Mouse (Mus musculus) midbrain, embryonic 15.5 days (tissue): ENCODE results near the gene Paqr4. TPM values are rescaled to one million over a fixed set of nuclear protein-coding genes. Genes with fewer than 3 reads are reported as not detected.

ENCODE experiments used
- ATAC-seq: fragments of 200-750 bp; cut with Nextera tagmentation; replicated peaks from 2 replicates; pipeline ENCODE4 v1.8.0; 2017; ENCODE audit warnings: moderate TSS enrichment
- H3K27ac ChIP-seq: fragments of 300-500 bp; sonication (generic); 2 replicates; pipeline ENCODE4 v1.5.1; 2015; ENCODE audit warnings: mild to moderate bottlenecking, inconsistent platforms
- H3K27me3 ChIP-seq: fragments of 300-500 bp; sonication (generic); replicated peaks from 2 replicates; pipeline ENCODE4 v1.6.1; 2015; ENCODE audit warnings: inconsistent platforms
- H3K36me3 ChIP-seq: fragments of 300-500 bp; sonication (generic); replicated peaks from 2 replicates; pipeline ENCODE4 v1.6.1; 2015; ENCODE audit warnings: inconsistent platforms
- H3K4me1 ChIP-seq: fragments of 300-500 bp; sonication (generic); 2 replicates; pipeline ENCODE4 v1.6.1; 2015; ENCODE audit warnings: inconsistent platforms
- H3K4me2 ChIP-seq: fragments of 300-500 bp; sonication (generic); 2 replicates; pipeline ENCODE4 v1.6.1; 2015; ENCODE audit warnings: inconsistent platforms, mild to moderate bottlenecking, moderate library complexity
- H3K4me3 ChIP-seq: fragments of 300-500 bp; sonication (generic); 2 replicates; pipeline ENCODE4 v1.5.1; 2015; ENCODE audit warnings: mild to moderate bottlenecking, inconsistent platforms
- H3K9ac ChIP-seq: fragments of 300-500 bp; sonication (generic); 2 replicates; pipeline ENCODE4 v1.6.1; 2015; ENCODE audit warnings: mild to moderate bottlenecking, inconsistent platforms
- H3K9me3 ChIP-seq: fragments of 300-500 bp; sonication (generic); 2 replicates; pipeline ENCODE4 v1.6.1; 2016; ENCODE audit warnings: inconsistent platforms
- WGBS: fragments of 180-500 bp; shearing (Covaris S2); methylation state at CpG from one replicate; pipeline ENCODE4 v1.1.7; 2015; ENCODE audit warnings: mixed read lengths; 5-methylcytosine and 5-hydroxymethylcytosine counted together
- polyA plus RNA-seq: library from polyadenylated mRNA; unstranded; fragments of >200 nt; fragmentation: Nextera tagmentation; extraction: Ambion mirVana; gene quantifications from 2 replicates; pipeline ENCODE4 v1.2.1, GENCODE M21; 2015

Paqr4 gene
- polyA plus RNA-seq, 1 experiment from 2014 or later: 70.9 TPM

- no peak overlapping the region for H3K4me3 ChIP-seq
- peaks cover 21% of the 10 kb centered on the region for H3K4me1 ChIP-seq
- H3K4me2 ChIP-seq: no peak overlapping the region
- H3K9ac ChIP-seq: no peak overlapping the region
- ATAC-seq: no peak
- peaks cover under 1% of the 10 kb centered on the region for H3K36me3 ChIP-seq
- peaks cover 45% of the 10 kb centered on the region for H3K27me3 ChIP-seq
- 85% methylated on average over 3 of the region's 3 CpGs for WGBS
- H3K9me3 ChIP-seq: no peaks in the 10 kb centered on the region
- no peak overlapping the region for H3K27ac ChIP-seq
Measured at GRCm38 (mm10) chr17:23747471-23747870, 6.8 kb upstream of the Paqr4 start.

GRCm38 (mm10) chr17:23746767-23747166 is 6.1 kb upstream of the Paqr4 start:
- no peak for ATAC-seq
- peaks cover 52% of the 10 kb centered on the region for H3K27me3 ChIP-seq

GRCm38 (mm10) chr17:23746311-23746710 is 5.6 kb upstream of the Paqr4 start:
- WGBS: 3% methylated on average over 12 of the region's 12 CpGs
- no peak; the same call in 1 of the 2 replicates for ATAC-seq
- H3K27me3 ChIP-seq: peaks cover 56% of the 10 kb centered on the region
- peak overlapping the region; percentile 86 for H3K4me2 ChIP-seq
- no peak overlapping the region for H3K27ac ChIP-seq
- H3K4me1 ChIP-seq: peaks cover 27% of the 10 kb centered on the region
- no peaks in the 10 kb centered on the region for H3K9me3 ChIP-seq
- H3K36me3 ChIP-seq: no peaks in the 10 kb centered on the region; the same call in 1 of the 2 replicates
- no peak overlapping the region for H3K9ac ChIP-seq
- peak overlapping the region; percentile 45; the same call in 1 of the 2 replicates for H3K4me3 ChIP-seq

More at GRCm38 (mm10) chr17:23746767-23747166, 6.1 kb upstream of the Paqr4 start:
- Histone ChIP-seq H3K9me3 (no peaks in the 10 kb centered on the region), H3K4me2 (no peak overlapping the region), H3K9ac (no peak overlapping the region), H3K4me3 (no peak overlapping the region), H3K27ac (no peak overlapping the region), H3K4me1 (peaks cover 27% of the 10 kb centered on the region), H3K36me3 (no peaks in the 10 kb centered on the region; the same call in 1 of the 2 replicates)
- WGBS: 89% methylated on average over 3 of the region's 3 CpGs

GRCm38 (mm10) chr17:23745301-23746251 is 4.9 kb upstream of the Paqr4 start, which contains the start of gene Kremen2:
Gene Kremen2, minus strand, starts transcription at chr17:23745833.
- whole genome bisulfite sequencing: 1% methylated on average over 44 of the region's 45 CpGs
- Histone ChIP-seq H3K4me2 (peak within 1 kb of the TSS; percentile 86), H3K4me3 (peak within 1 kb of the TSS; percentile 45), H3K27ac (no peak within 1 kb of the TSS), H3K36me3 (no peaks in the 10 kb centered on the region), H3K9me3 (no peaks in the 10 kb centered on the region), H3K27me3 (peaks cover 63% of the 10 kb centered on the region), H3K4me1 (peaks cover 31% of the 10 kb centered on the region), H3K9ac (peak within 1 kb of the TSS; percentile 53)
- ATAC-seq: peak; percentile 43; the same call in 1 of the 2 replicates

- peaks cover 64% of the 10 kb centered on the region for H3K27me3 ChIP-seq
- H3K9me3 ChIP-seq: no peaks in the 10 kb centered on the region
- H3K9ac ChIP-seq: no peak overlapping the region
- ATAC-seq: no peak
- peak overlapping the region; percentile 45 for H3K4me3 ChIP-seq
- H3K36me3 ChIP-seq: no peaks in the 10 kb centered on the region
- H3K4me2 ChIP-seq: peak overlapping the region; percentile 86
- peaks cover 33% of the 10 kb centered on the region for H3K4me1 ChIP-seq
- 3% methylated on average over 14 of the region's 14 CpGs for WGBS
- no peak overlapping the region for H3K27ac ChIP-seq
Measured at GRCm38 (mm10) chr17:23744651-23745050, 4.0 kb upstream of the Paqr4 start.

GRCm38 (mm10) chr17:23744076-23744475 is 3.4 kb upstream of the Paqr4 start:
- Histone ChIP-seq H3K36me3 (no peaks in the 10 kb centered on the region), H3K27ac (no peak overlapping the region), H3K4me3 (no peak overlapping the region), H3K9me3 (no peaks in the 10 kb centered on the region), H3K27me3 (peaks cover 64% of the 10 kb centered on the region), H3K4me1 (peaks cover 37% of the 10 kb centered on the region), H3K4me2 (no peak overlapping the region), H3K9ac (no peak overlapping the region)
- 21% methylated on average over 8 of the region's 8 CpGs for WGBS
- ATAC-seq: no peak

- H3K27ac ChIP-seq: no peak overlapping the region
- H3K4me1 ChIP-seq: peaks cover 48% of the 10 kb centered on the region
- ATAC-seq: no peak
- H3K9me3 ChIP-seq: no peaks in the 10 kb centered on the region
- 63% methylated on average over 12 of the region's 12 CpGs for WGBS
- H3K4me3 ChIP-seq: peak overlapping the region; percentile 22; the same call in 1 of the 2 replicates
- H3K27me3 ChIP-seq: peaks cover 64% of the 10 kb centered on the region
- no peaks in the 10 kb centered on the region for H3K36me3 ChIP-seq
- H3K4me2 ChIP-seq: no peak overlapping the region
- no peak overlapping the region for H3K9ac ChIP-seq
Measured at GRCm38 (mm10) chr17:23742941-23743340, 2.3 kb upstream of the Paqr4 start.

- Histone ChIP-seq H3K4me1 (peaks cover 54% of the 10 kb centered on the region), H3K27ac (no peak overlapping the region), H3K9ac (no peak overlapping the region), H3K36me3 (no peaks in the 10 kb centered on the region), H3K4me2 (peak overlapping the region; percentile 40), H3K9me3 (no peaks in the 10 kb centered on the region), H3K27me3 (peaks cover 59% of the 10 kb centered on the region), H3K4me3 (peak overlapping the region; percentile 22)
- no peak for ATAC-seq
- WGBS: 8% methylated on average over 44 of the region's 44 CpGs
Measured at GRCm38 (mm10) chr17:23742210-23742793, 1.6 kb upstream of the Paqr4 start.

GRCm38 (mm10) chr17:23741359-23742209 is 917 bp upstream of the Paqr4 start:
- peak overlapping the region; percentile 22; the same call in 1 of the 2 replicates for H3K4me3 ChIP-seq
- no peak for ATAC-seq
- H3K9me3 ChIP-seq: no peaks in the 10 kb centered on the region
- H3K36me3 ChIP-seq: 0 out of 2 replicates have a peak, but pooled peaks cover under 1% of the 10 kb centered on the region
- H3K27ac ChIP-seq: no peak overlapping the region
- WGBS: 50% methylated on average over 38 of the region's 38 CpGs
- H3K9ac ChIP-seq: no peak overlapping the region
- H3K27me3 ChIP-seq: peaks cover 53% of the 10 kb centered on the region
- peaks cover 55% of the 10 kb centered on the region for H3K4me1 ChIP-seq
- peak overlapping the region; percentile 40 for H3K4me2 ChIP-seq

GRCm38 (mm10) chr17:23740136-23740584 is 507 bp downstream of the Paqr4 start:
- WGBS: under 1% methylated on average over 46 of the region's 46 CpGs
- H3K4me1 ChIP-seq: peaks cover 43% of the 10 kb centered on the region
- H3K36me3 ChIP-seq: peaks cover 4% of the 10 kb centered on the region; the same call in 1 of the 2 replicates
- peak overlapping the region; percentile 83 for H3K4me2 ChIP-seq
- peak overlapping the region; percentile 84 for H3K4me3 ChIP-seq
- H3K9me3 ChIP-seq: no peaks in the 10 kb centered on the region
- peaks cover 44% of the 10 kb centered on the region for H3K27me3 ChIP-seq
- peak; percentile 86 for ATAC-seq
- peak overlapping the region; percentile 84 for H3K27ac ChIP-seq
- peak overlapping the region; percentile 77 for H3K9ac ChIP-seq
